Mouse (Mus musculus) hindbrain, postnatal 0 days (tissue): ENCODE measurements around the gene Spin4. TPM values are rescaled to one million over a fixed set of nuclear protein-coding genes. Genes with fewer than 3 reads are reported as not detected.

Experiments
- ATAC-seq: fragments of 200-750 bp; cut with Nextera tagmentation; 2 replicates; pipeline ENCODE4 v1.8.0; 2017; ENCODE audit warnings: mild to moderate bottlenecking, moderate TSS enrichment, moderate library complexity
- DNase-seq: peaks from one replicate; pipeline ENCODE4 v3.0.0-alpha.2; 2015; ENCODE audit warnings: low spot score
- H3K27ac ChIP-seq: fragments of 300-500 bp; sonication (generic); 2 replicates; pipeline ENCODE4 v1.5.1; 2014; ENCODE audit warnings: mild to moderate bottlenecking
- H3K27me3 ChIP-seq: fragments of 300-500 bp; sonication (generic); 2 replicates; pipeline ENCODE4 v1.6.1; 2014; ENCODE audit warnings: low read length, mixed read lengths; ENCODE audit not compliant: insufficient read depth
- H3K36me3 ChIP-seq: fragments of 300-500 bp; sonication (generic); 2 replicates; pipeline ENCODE4 v1.6.1; 2014; ENCODE audit warnings: low read length, mixed read lengths; ENCODE audit not compliant: insufficient read depth
- H3K4me1 ChIP-seq: fragments of 300-500 bp; sonication (generic); 2 replicates; pipeline ENCODE4 v1.6.1; 2014; ENCODE audit warnings: antibody characterized with exemption, low read length, mixed read lengths; ENCODE audit not compliant: insufficient read depth
- H3K4me2 ChIP-seq: fragments of 300-500 bp; sonication (generic); 2 replicates; pipeline ENCODE4 v1.6.1; 2014; ENCODE audit warnings: low read depth, mild to moderate bottlenecking, low read length, moderate library complexity, mixed read lengths
- H3K4me3 ChIP-seq: fragments of 300-500 bp; sonication (generic); 2 replicates; pipeline ENCODE4 v1.5.1; 2014; ENCODE audit warnings: low read length
- H3K9ac ChIP-seq: fragments of 300-500 bp; sonication (generic); replicated peaks from 2 replicates; pipeline ENCODE4 v1.6.1; 2014; ENCODE audit warnings: mild to moderate bottlenecking, low read length, moderate library complexity, mixed read lengths
- H3K9me3 ChIP-seq: fragments of 300-500 bp; sonication (generic); 2 replicates; pipeline ENCODE4 v1.6.1; 2016; ENCODE audit warnings: low read length, mixed read lengths
- CTCF ChIP-seq: IDR thresholded peaks from 2 replicates; pipeline ENCODE4 v1.5.1; 2016; ENCODE audit warnings: antibody characterized with exemption, control low read depth, low read depth
- WGBS: fragments of 180-500 bp; shearing (Covaris S2); extraction: QIAGEN DNeasy Blood & Tissue Kit; methylation state at CpG from one replicate; pipeline ENCODE4 v1.1.7; 2014; 5-methylcytosine and 5-hydroxymethylcytosine counted together
- polyA plus RNA-seq: library from polyadenylated mRNA; unstranded; fragments of >200 nt; fragmentation: Nextera tagmentation; extraction: Ambion mirVana; gene quantifications from 2 replicates; pipeline ENCODE4 v1.2.1, GENCODE M21; 2015
- total RNA-seq: library from RNA; depleted of rRNA; stranded (reverse); fragments of >200 nt; gene quantifications from 2 replicates; pipeline ENCODE4 v1.2.3, GENCODE M21; 2014; rRNA removed

The Spin4 gene
- total RNA-seq (3.9 and 5.1 TPM in 2 replicates), polyA plus RNA-seq (3.4 and 3.5 TPM in 2 replicates)

- H3K36me3 ChIP-seq: no peaks in the 10 kb centered on the region
- H3K27me3 ChIP-seq: no peaks in the 10 kb centered on the region
- H3K27ac ChIP-seq: peak within 1 kb of the TSS; percentile 86
- no peaks in the 10 kb centered on the region for H3K4me1 ChIP-seq
- peak; percentile 86 for DNase-seq
- peak within 1 kb of the TSS; percentile 53 for H3K4me3 ChIP-seq
- peak; percentile 29 for TF ChIP-seq CTCF
- peak within 1 kb of the TSS; percentile 64 for H3K4me2 ChIP-seq
- 17% methylated on average over 30 of the region's 30 CpGs for WGBS
- no peaks in the 10 kb centered on the region for H3K9me3 ChIP-seq
- peak; percentile 98 for ATAC-seq
- H3K9ac ChIP-seq: peak within 1 kb of the TSS; percentile 56
Measured at GRCm38 (mm10) chrX:95026361-95026892, at the start of gene Spin4. Gene Spin4 (minus strand): TSS chrX:95026682.

- no peak for ATAC-seq
- no peak overlapping the region for H3K4me3 ChIP-seq
Measured at GRCm38 (mm10) chrX:95027907-95028306, 1.4 kb upstream of the Spin4 start.

GRCm38 (mm10) chrX:95025779-95026360, 612 bp downstream of the Spin4 start:
- DNase-seq (peak; percentile 17), ATAC-seq (peak; percentile 32)
- Histone ChIP-seq H3K36me3 (no peaks in the 10 kb centered on the region), H3K27me3 (no peaks in the 10 kb centered on the region), H3K9ac (peak overlapping the region; percentile 56), H3K4me2 (peak overlapping the region; percentile 64), H3K27ac (peak overlapping the region; percentile 86), H3K4me1 (no peaks in the 10 kb centered on the region), H3K4me3 (peak overlapping the region; percentile 53), H3K9me3 (no peaks in the 10 kb centered on the region)
- no peak; the same call in 1 of the 2 replicates for TF ChIP-seq CTCF
- WGBS: 37% methylated on average over 23 of the region's 23 CpGs

More at GRCm38 (mm10) chrX:95027907-95028306, 1.4 kb upstream of the Spin4 start:
- no peak for TF ChIP-seq CTCF
- H3K27ac ChIP-seq: no peak overlapping the region
- DNase-seq: no peak
- H3K4me2 ChIP-seq: no peak overlapping the region
- H3K9ac ChIP-seq: no peak overlapping the region
- no peaks in the 10 kb centered on the region for H3K4me1 ChIP-seq
- WGBS: 77% methylated on average over 5 of the region's 5 CpGs
- H3K27me3 ChIP-seq: no peaks in the 10 kb centered on the region
- no peaks in the 10 kb centered on the region for H3K36me3 ChIP-seq
- H3K9me3 ChIP-seq: no peaks in the 10 kb centered on the region

DNA sequence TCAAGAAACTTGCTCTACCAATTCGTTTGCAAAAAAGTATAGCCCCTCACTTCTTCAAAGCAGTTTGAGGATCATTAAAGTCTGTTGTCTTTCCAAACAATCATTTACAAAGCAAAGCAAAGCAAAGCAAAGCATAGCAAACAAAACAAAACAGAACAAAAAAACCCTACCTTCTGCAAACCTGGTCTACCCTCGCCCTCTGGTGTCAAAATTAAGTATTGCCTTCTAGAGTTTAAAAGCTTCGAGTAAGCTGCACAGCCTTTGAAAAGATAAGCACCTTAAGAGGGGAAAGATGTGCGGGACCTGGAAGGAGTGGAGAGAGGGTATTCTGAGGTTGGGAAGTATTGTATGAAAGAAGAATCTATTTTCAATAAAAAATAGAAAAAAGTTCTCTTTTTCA, 14.4 kb downstream of the Spin4 start:
- Histone ChIP-seq H3K9me3 (no peaks in the 10 kb centered on the region), H3K4me3 (no peak overlapping the region), H3K27ac (no peak overlapping the region), H3K27me3 (no peaks in the 10 kb centered on the region), H3K4me2 (no peak overlapping the region), H3K36me3 (no peaks in the 10 kb centered on the region), H3K4me1 (no peaks in the 10 kb centered on the region), H3K9ac (no peak overlapping the region)
- no peak for ATAC-seq
- peak; percentile 74 for DNase-seq
- TF ChIP-seq CTCF: peak; percentile 67
- WGBS: 30% methylated on average over 4 of the region's 4 CpGs

DNA sequence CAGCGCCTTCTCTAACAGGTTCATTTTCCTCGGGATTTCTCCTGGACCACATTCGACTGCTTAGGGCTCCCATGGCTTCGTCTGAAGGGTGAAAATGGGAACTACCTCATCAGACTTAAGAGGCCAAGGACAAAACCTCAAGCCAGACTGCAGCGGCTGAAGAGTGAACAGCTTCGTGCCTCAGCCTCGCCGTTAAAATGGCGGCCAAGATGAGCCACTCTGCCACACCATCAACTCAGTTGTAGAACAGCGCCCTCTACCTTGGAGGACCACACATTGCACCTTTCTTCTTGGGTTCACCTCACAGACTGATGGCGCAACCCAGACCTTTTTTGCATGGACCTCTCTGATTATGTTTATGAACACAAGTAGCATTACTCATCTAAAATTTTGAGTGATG, 27.6 kb downstream of the Spin4 start:
- WGBS: 92% methylated on average over 11 of the region's 11 CpGs
- H3K27ac ChIP-seq: no peak overlapping the region
- H3K4me1 ChIP-seq: no peaks in the 10 kb centered on the region
- no peak overlapping the region for H3K9ac ChIP-seq
- H3K4me3 ChIP-seq: no peak overlapping the region
- H3K4me2 ChIP-seq: no peak overlapping the region
- H3K36me3 ChIP-seq: no peaks in the 10 kb centered on the region
- no peak for TF ChIP-seq CTCF
- no peaks in the 10 kb centered on the region for H3K27me3 ChIP-seq
- DNase-seq: no peak
- H3K9me3 ChIP-seq: no peaks in the 10 kb centered on the region
- no peak for ATAC-seq

DNA sequence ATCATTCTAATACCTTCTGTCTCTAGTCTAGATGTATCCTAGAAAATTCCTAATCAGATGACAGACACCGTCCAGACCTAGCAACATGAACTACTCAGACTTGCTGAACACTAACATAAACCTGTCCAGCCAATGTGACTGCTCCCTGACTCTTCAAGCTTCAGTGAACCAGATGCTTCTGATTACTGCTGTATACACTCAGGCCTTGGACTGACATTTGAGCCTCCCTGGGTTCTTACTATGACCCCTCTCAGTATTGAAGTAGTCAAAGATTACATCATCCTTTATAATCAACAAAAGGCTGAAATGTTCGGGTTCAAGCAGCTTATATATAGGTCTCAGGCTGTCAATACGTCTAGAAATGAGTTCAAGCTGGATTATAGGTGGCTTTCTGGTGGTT, 32.4 kb downstream of the Spin4 start:
- no peak overlapping the region for H3K9ac ChIP-seq
- ATAC-seq (no peak), DNase-seq (no peak)
- no peak overlapping the region for H3K4me2 ChIP-seq
- TF ChIP-seq CTCF: no peak
- H3K27ac ChIP-seq: no peak overlapping the region
- H3K27me3 ChIP-seq: no peaks in the 10 kb centered on the region
- H3K4me3 ChIP-seq: no peak overlapping the region
- H3K36me3 ChIP-seq: no peaks in the 10 kb centered on the region
- WGBS: 45% methylated on average over 3 of the region's 3 CpGs
- H3K9me3 ChIP-seq: no peaks in the 10 kb centered on the region
- no peaks in the 10 kb centered on the region for H3K4me1 ChIP-seq

GRCm38 (mm10) chrX:94990903-94991302, 35.6 kb downstream of the Spin4 start:
- ATAC-seq: 0 out of 2 replicates have a peak, but pooled peaks have one; percentile 51
- peak overlapping the region; percentile 37; the same call in 1 of the 2 replicates for H3K9ac ChIP-seq
- WGBS: 81% methylated on average over 2 of the region's 2 CpGs

More at GRCm38 (mm10) chrX:94990903-94991302, 35.6 kb downstream of the Spin4 start:
- DNase-seq: no peak
- TF ChIP-seq CTCF: no peak
- Histone ChIP-seq H3K4me3 (peak overlapping the region; percentile 34; the same call in 1 of the 2 replicates), H3K4me1 (no peaks in the 10 kb centered on the region), H3K9me3 (no peaks in the 10 kb centered on the region), H3K4me2 (peak overlapping the region; percentile 55), H3K27ac (no peak overlapping the region), H3K27me3 (no peaks in the 10 kb centered on the region), H3K36me3 (no peaks in the 10 kb centered on the region)
